Mouse (Mus musculus) Patski (cell line): ENCODE data around the gene Clec2e. TPM values are rescaled to one million over a fixed set of nuclear protein-coding genes. Genes with fewer than 3 reads are reported as not detected.
"Not testable (repeated sequence)": the region's sequence is repeated elsewhere in the genome, so short reads cannot be mapped to it uniquely, and the experiment has no call there.

Source experiments
- ATAC-seq: fragments of 100-300 bp; one replicate; pipeline ENCODE4 v1.8.0; 2021
- CTCF ChIA-PET: fragments of 350-600 bp; sonication (Branson Sonifier 250); formaldehyde crosslinking; loops from one replicate; lab custom pipeline; 2022; ENCODE audit warnings: inconsistent platforms; lab: Charles Lee
- POLR2A ChIA-PET: fragments of 350-600 bp; sonication (Branson Sonifier 250); formaldehyde crosslinking; loops from one replicate; lab custom pipeline; 2022; ENCODE audit warnings: antibody characterized with exemption, inconsistent platforms; lab: Charles Lee
- DNase-seq: peaks from one replicate; pipeline ENCODE4 v3.0.0-alpha.2; 2011; ENCODE audit warnings: low read depth, low spot score
- H3K27me3 ChIP-seq: fragments of 371-371 bp; one replicate; pipeline ENCODE4 v1.5.1; 2021
- CTCF ChIP-seq: fragments of 100-300 bp; IDR thresholded peaks from one replicate; pipeline ENCODE4 v1.5.1; 2021
- in situ Hi-C: fragments of 300-500 bp; cut with MboI; formaldehyde crosslinking; loops from 3 replicates; pipeline ENCODE4 v1.11.1; 2018; ENCODE audit warnings: low pct_unique_long_range_greater_than_20kb, mixed read lengths
- polyA plus RNA-seq: library from polyadenylated mRNA; unstranded; gene quantifications from one replicate; pipeline ENCODE4 v1.2.3, GENCODE M21; 2021

Clec2e gene
- polyA plus RNA-seq, 1 experiment from 2014 or later: not detected

DNA sequence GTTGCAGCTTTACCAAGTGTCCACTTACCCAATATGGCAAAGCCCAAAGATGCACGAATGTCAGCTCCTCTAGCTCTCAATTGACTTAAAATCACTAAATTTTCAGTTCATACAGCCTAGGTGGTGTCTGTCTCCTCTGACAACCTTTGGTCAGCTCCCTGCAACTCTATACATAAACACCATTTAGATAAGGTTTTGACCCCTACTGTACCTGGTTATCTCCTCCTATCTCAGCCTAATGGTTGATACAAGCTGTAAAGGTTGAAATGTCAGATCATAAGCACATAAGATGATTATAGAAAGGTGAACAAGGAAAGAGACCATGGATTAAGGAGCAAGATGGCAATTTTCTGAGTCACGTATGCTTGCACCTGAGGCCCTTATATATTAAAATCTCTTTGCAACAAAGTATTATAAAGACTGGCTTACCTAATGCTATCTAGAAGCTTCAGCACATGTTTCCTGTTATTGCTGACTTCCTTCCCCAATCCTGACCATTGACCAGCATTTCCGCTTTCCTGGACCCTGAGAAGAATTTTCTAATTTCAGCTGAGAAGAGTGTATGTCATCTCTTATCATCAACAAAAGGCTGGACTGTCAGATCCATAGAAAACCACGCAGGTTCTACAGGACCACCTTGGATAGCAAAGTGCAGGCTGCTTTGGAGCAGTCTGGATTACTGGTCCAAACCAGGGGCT, 2.3 kb upstream of the Clec2e start:
- CTCF ChIA-PET: interaction anchor here (0.9 to 1.7 kb wide), 4 partner anchors 9 to 134 kb away, joined by 3 to 7 read pairs (median 3); partner anchors contain the start of gene Clec2d
- POLR2A ChIA-PET: no interaction called here
- no peak for ATAC-seq
- in situ Hi-C loops: no loop called here
- no peak for DNase-seq
- H3K27me3 ChIP-seq: peaks cover 16% of the 10 kb centered on the region
- no peak for TF ChIP-seq CTCF

GRCm38 (mm10) chr6:129101604-129102003, 891 bp upstream of the Clec2e start:
- in situ Hi-C loops: no loop called here
- POLR2A ChIA-PET: no interaction called here
- TF ChIP-seq CTCF: no peak
- no peak for DNase-seq
- CTCF ChIA-PET: interaction anchor here (1.1 to 1.4 kb wide), 3 partner anchors 16 to 154 kb away, joined by 3 to 5 read pairs (median 4); no protein-coding TSS in a partner anchor
- ATAC-seq: no peak
- H3K27me3 ChIP-seq: peaks cover 16% of the 10 kb centered on the region

DNA sequence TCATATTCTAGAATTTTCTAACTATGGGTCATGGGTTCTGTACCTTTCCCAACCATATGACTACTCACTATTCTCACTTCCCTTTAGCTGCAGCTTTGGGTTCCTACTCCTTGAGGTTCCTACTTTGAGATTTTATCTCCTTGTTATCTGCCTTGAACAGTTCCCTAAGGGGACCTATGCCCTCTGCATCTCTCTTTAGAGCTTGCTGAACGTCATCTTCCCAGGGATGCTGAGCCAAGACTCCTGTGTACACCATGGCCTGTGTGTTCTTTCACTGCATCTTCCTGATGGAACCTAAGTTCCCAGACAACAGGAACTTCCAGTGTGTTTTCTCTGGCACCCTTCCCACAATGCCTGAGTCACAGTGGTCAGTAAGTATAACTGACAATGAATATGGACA, 2.8 kb downstream of the Clec2e start:
- ATAC-seq (no peak), DNase-seq (no peak)
- CTCF ChIA-PET: interaction anchor here (0.8 kb wide), 1 partner anchor 11 kb away, joined by 3 read pairs; no protein-coding TSS in a partner anchor
- TF ChIP-seq CTCF: no peak
- peaks cover 14% of the 10 kb centered on the region for H3K27me3 ChIP-seq
- POLR2A ChIA-PET: no interaction called here
- in situ Hi-C loops: no loop called here

- peak; percentile 77 for TF ChIP-seq CTCF
- DNase-seq: no peak
- in situ Hi-C loops: no loop called here
- POLR2A ChIA-PET: interaction anchor here (1.0 kb wide), 1 partner anchor 143 kb away, joined by 3 read pairs; no protein-coding TSS in a partner anchor
- CTCF ChIA-PET: interaction anchor here (0.9 to 3.2 kb wide), 14 partner anchors 9 to 160 kb away, joined by 3 to 20 read pairs (median 5); partner anchors contain the start of gene Clec2d
- peaks cover 10% of the 10 kb centered on the region for H3K27me3 ChIP-seq
- ATAC-seq: peak; percentile 78
Measured at GRCm38 (mm10) chr6:129095166-129095565, 5.5 kb downstream of the Clec2e start.

DNA sequence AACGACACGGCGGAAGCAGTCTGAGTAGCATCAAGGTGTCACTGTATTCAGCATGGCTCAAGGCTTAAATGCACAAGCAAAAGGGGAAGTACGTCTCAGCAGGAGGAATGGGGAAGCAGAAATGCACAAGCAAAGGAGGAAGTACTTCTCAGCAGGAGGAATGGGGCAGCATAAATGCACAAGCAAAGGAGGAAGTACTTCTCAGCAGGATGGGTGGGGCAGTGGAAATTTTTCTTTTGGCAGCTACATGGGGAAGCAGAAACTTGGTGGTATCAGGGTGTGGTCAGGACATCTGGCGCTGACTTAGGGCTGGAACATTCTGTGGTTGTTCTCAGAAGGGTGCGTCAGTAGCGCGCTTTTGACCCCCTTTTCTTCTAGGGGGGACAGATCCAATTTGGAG, 12.1 kb downstream of the Clec2e start:
- CTCF ChIA-PET: interaction anchor here (1.1 to 2.7 kb wide), 3 partner anchors 10 to 166 kb away, joined by 3 to 12 read pairs (median 4); no protein-coding TSS in a partner anchor
- not testable (repeated sequence) for ATAC-seq

GRCm38 (mm10) chr6:129088161-129088560, 12.6 kb downstream of the Clec2e start:
- ChIA-PET POLR2A (no interaction called here), CTCF (interaction anchor here (1.4 to 2.7 kb wide), 2 partner anchors 9 to 166 kb away, joined by 3 to 12 read pairs; no protein-coding TSS in a partner anchor)
- ATAC-seq: no peak
- no peak for DNase-seq
- in situ Hi-C loops: no loop called here
- peaks cover 15% of the 10 kb centered on the region for H3K27me3 ChIP-seq
- peak; percentile 51 for TF ChIP-seq CTCF

More for the DNA sequence above, 12.1 kb downstream of the Clec2e start:
- in situ Hi-C loops, DNase-seq, POLR2A ChIA-PET: not testable (repeated sequence)
- peaks cover 15% of the 10 kb centered on the region for H3K27me3 ChIP-seq

DNA sequence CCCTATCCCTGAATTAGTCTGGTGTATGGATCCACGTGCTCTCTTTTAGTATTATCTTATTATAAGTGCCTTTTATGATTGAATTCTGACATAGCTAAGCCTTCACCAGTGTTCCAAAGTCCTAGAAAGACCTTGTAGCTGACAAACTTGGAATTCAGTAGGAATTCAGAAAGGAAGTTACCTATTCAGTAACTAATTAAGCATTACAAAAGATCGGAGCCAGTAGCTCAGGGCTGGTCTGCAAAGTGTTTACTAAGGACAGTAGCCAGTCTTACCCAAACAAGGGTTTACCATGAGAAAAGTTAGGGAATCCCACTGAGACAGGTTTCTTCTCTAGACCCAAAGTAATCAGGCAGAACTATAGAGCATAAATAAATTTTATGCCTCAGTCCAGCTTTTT, 14.7 kb downstream of the Clec2e start:
- DNase-seq, POLR2A ChIA-PET, H3K27me3 ChIP-seq, in situ Hi-C loops, ATAC-seq: not testable (repeated sequence)
- CTCF ChIA-PET: interaction anchor here (1.3 to 3.0 kb wide), 3 partner anchors 9 to 168 kb away, joined by 3 to 9 read pairs (median 4); no protein-coding TSS in a partner anchor

DNA sequence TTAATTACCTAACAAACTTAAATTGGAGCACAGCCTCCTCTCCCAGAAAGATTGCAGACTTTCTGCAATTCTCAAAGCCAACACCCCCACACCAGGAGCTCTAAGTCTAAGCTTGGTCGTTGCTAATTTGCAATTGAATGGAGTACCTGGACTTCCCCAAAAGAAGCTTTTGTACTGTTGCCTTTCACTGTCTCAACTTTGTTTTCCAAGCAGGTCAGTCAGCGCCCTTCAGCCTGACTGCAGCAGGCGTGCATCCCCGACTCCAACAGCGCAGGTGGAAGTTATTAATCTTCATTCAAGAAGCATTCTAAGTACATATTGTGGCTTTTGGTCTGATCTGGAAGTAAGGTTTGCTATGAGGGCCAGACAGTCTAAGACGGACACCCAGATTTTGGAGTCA, 15.6 kb downstream of the Clec2e start:
- ChIA-PET POLR2A (no interaction called here), CTCF (interaction anchor here (1.3 to 3.0 kb wide), 2 partner anchors 10 to 17 kb away, joined by 3 to 9 read pairs; no protein-coding TSS in a partner anchor)
- no peak for ATAC-seq

GRCm38 (mm10) chr6:129066986-129067385, 33.7 kb downstream of the Clec2e start:
- TF ChIP-seq CTCF: peak; percentile 56
- in situ Hi-C loops: no loop called here
- ATAC-seq (peak; percentile 51), DNase-seq (no peak)
- CTCF ChIA-PET: interaction anchor here (1.5 to 1.7 kb wide), 2 partner anchors 11 to 188 kb away, joined by 3 to 5 read pairs; no protein-coding TSS in a partner anchor
- no peaks in the 10 kb centered on the region for H3K27me3 ChIP-seq
- POLR2A ChIA-PET: no interaction called here

More for the DNA sequence above, 15.6 kb downstream of the Clec2e start:
- no peak for TF ChIP-seq CTCF
- in situ Hi-C loops: no loop called here
- H3K27me3 ChIP-seq: peaks cover 10% of the 10 kb centered on the region
- no peak for DNase-seq

- in situ Hi-C loops: no loop called here
- H3K27me3 ChIP-seq: no peaks in the 10 kb centered on the region
- TF ChIP-seq CTCF: no peak
- no peak for DNase-seq
- ChIA-PET POLR2A (no interaction called here), CTCF (interaction anchor here (1.5 to 1.7 kb wide), 2 partner anchors 10 to 189 kb away, joined by 3 to 5 read pairs; no protein-coding TSS in a partner anchor)
- no peak for ATAC-seq
Measured at GRCm38 (mm10) chr6:129066530-129066929, 34.2 kb downstream of the Clec2e start.
